Mouse (Mus musculus) erythroblast, embryonic 14.5 days (primary cell): ENCODE measurements around the gene Kcnc2. TPM values are rescaled to one million over a fixed set of nuclear protein-coding genes. Genes with fewer than 3 reads are reported as not detected.

Experiments
- H3K27me3 ChIP-seq: 2 replicates; pipeline ENCODE4 v1.6.1; 2012; ENCODE audit warnings: inconsistent platforms; ENCODE audit not compliant: control insufficient read depth
- H3K36me3 ChIP-seq: 2 replicates; pipeline ENCODE4 v1.6.1; 2012; ENCODE audit warnings: mild to moderate bottlenecking, inconsistent platforms; ENCODE audit not compliant: control insufficient read depth
- H3K4me1 ChIP-seq: 2 replicates; pipeline ENCODE4 v1.6.1; 2012; ENCODE audit warnings: inconsistent platforms; ENCODE audit not compliant: control insufficient read depth
- H3K4me3 ChIP-seq: replicated peaks from 2 replicates; pipeline ENCODE3; 2012; ENCODE audit warnings: moderate library complexity, mild to moderate bottlenecking, inconsistent platforms
- H3K9me3 ChIP-seq: 2 replicates; pipeline ENCODE4 v1.6.1; 2012; ENCODE audit warnings: low read length, inconsistent platforms, mixed read lengths; ENCODE audit not compliant: control insufficient read depth
- GATA1 ChIP-seq: IDR thresholded peaks from 2 replicates; pipeline ENCODE4 v1.6.1; 2012; ENCODE audit warnings: low read length, inconsistent platforms, mixed read lengths
- TAL1 ChIP-seq: IDR thresholded peaks from 3 replicates; pipeline ENCODE4 v1.6.1; 2012; ENCODE audit warnings: low read length, inconsistent platforms, mixed read lengths
- polyA plus RNA-seq: library from polyadenylated mRNA; stranded (reverse); fragments of >175 nt; gene quantifications from 2 replicates; pipeline ENCODE4 v1.2.3, GENCODE M21; 2012

The Kcnc2 gene
- polyA plus RNA-seq, 1 experiment = 0.01 TPM

DNA sequence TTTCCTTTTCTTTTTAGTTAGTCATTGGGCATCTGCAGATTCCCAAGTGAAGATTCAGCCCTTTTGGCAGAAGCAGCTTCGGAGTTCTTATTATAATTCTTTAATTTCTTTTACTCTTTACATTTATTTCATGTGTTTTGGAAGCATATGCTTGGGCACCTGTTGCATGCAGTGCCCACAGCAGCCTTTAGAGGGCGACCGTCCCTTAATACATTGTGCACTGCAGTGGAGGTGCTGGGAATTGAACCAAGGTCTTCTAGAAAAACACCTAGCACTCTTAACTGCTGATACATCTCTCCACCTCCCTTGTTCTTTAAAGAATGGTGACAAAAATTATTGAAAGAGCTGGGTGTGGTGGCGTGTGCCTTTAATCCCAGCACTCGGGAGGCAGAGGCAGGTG, 180.0 kb downstream of the Kcnc2 start:
- Histone ChIP-seq H3K4me1 (no peaks in the 10 kb centered on the region), H3K4me3 (no peak overlapping the region)
- TF ChIP-seq TAL1 (no peak), GATA1 (no peak)

DNA sequence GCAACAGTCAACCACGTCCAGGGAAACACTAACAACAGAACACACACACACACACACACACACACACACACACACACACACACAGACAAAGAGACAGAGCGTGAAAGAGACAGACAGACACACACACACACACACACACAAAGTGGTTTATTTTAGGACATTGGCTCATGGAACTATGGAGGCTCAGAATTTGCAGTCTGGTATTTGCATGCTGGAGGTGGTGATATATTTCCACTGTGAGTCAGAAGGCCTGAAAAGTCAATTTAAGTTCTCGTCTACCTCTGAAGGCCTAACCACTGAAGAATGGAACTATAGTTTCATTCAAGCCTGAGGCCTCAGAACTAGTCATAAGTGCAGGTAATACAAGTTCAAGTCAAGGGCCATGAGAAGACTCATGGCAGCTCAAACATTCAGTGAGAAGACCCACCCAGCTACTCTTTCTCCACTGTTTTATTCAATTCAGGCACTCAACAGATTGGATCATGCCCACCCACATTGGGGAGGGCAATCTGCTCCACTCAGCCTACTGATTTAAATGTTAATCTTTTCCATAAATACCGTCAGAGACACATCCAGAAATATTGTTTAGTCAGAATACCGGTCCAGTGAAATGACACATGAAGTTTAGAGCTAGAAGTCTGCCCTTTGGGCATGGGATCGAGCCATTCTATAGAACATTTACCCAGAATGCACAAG, 197.9 kb downstream of the Kcnc2 start:
- H3K27me3 ChIP-seq = no peaks in the 10 kb centered on the region
- H3K36me3 ChIP-seq = no peaks in the 10 kb centered on the region
- H3K4me3 ChIP-seq = no peak overlapping the region
- H3K4me1 ChIP-seq = no peaks in the 10 kb centered on the region
- H3K9me3 ChIP-seq = peaks cover 15% of the 10 kb centered on the region
- TF ChIP-seq GATA1 (no peak), TAL1 (no peak)

More for the DNA sequence above, 180.0 kb downstream of the Kcnc2 start:
- H3K36me3 ChIP-seq = no peaks in the 10 kb centered on the region
- H3K27me3 ChIP-seq = no peaks in the 10 kb centered on the region
- peaks cover 14% of the 10 kb centered on the region for H3K9me3 ChIP-seq

DNA sequence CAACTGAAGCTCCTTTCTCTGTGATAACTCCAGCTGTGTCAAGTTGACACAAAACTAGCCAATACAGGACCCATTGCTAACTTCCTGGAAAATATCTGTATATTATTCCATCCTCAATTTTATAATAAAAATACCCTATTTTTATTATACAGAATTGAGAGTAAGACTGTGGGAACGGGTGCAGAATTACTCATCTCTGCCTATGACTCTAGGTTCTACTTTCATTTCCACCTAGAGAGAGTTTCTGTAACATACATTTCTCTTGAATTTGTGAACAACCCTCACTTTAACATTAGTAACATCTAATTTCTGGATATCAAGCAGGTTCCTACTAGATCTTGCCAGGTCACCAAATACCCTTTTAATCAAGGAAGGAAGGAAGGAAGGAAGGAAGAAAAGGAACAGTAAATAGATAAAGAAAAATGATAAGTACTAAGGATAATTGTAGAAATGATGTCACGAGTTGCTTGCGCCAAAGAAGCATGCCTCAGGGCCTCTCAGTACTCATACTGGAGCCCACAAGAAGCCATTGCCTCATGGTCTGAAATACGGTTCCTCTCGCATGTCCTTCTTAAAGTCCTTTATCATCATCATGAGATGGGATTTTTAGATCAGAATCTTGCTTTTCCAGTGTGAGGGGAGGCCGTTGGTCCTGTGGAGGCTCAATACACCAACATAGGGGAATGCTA, 203.3 kb downstream of the Kcnc2 start:
- H3K4me3 ChIP-seq = no peak overlapping the region
- no peaks in the 10 kb centered on the region for H3K36me3 ChIP-seq
- peaks cover 10% of the 10 kb centered on the region for H3K9me3 ChIP-seq
- no peaks in the 10 kb centered on the region for H3K4me1 ChIP-seq
- no peaks in the 10 kb centered on the region for H3K27me3 ChIP-seq
- TF ChIP-seq GATA1 (no peak), TAL1 (no peak)

DNA sequence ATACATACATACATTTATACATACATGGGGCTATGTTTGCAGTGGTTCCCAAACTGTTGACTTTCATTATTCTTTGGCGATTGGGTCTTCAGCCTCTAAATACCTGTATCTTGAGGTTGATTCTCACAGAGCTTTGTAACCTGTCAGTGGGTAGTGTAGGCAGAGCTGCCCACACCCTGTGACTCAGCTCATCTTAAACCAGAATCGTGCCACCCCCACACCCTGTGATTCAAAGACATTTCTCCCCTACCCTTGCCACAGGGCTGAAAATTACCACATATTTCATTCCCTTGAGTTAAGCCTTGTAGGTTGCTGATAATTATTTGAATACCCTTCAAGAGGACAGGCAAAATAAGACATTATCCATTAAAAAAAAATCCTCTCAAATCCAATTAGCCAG, 210.5 kb downstream of the Kcnc2 start:
- H3K4me3 ChIP-seq = no peak overlapping the region
- peaks cover 5% of the 10 kb centered on the region; the same call in 1 of the 2 replicates for H3K9me3 ChIP-seq
- no peaks in the 10 kb centered on the region for H3K4me1 ChIP-seq
- H3K36me3 ChIP-seq = no peaks in the 10 kb centered on the region
- H3K27me3 ChIP-seq = no peaks in the 10 kb centered on the region
- no peak for TF ChIP-seq TAL1
- no peak for TF ChIP-seq GATA1

DNA sequence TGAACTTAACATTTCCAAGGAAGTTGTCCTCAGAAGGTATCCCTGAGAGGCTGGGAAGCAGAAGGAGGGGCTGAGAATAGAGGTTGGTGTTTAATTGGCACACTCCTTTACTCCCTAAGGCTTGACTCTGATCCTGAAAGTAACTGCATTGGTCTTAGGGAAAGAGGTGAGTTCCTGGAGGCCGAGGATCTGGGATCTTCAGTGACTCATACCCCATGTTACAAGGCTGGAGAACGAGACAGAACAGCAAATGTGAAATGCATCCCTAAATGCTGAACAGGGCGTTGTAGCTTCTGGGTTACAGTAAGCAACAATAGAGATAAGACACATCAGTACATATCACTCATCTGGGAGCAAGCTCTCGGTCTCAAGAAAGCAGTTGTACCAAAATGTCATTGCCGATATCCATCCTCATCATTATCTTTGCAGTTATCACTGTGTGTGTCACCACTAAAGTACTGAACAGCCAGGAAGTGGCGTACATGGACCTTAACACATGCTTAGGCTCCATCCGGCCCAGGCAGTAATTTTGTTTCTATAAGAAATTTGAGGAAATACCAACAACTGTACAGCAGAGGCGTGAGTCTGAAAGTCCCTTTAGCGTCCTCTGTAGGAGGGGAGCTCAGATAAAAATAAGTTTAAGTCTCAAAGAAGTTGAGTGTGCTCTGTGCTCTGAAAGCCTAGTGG, 211.1 kb downstream of the Kcnc2 start:
- no peaks in the 10 kb centered on the region for H3K27me3 ChIP-seq
- H3K9me3 ChIP-seq = peaks cover 5% of the 10 kb centered on the region; the same call in 1 of the 2 replicates
- H3K4me1 ChIP-seq = no peaks in the 10 kb centered on the region
- no peaks in the 10 kb centered on the region for H3K36me3 ChIP-seq
- TF ChIP-seq GATA1 (no peak), TAL1 (no peak)
- no peak overlapping the region for H3K4me3 ChIP-seq

DNA sequence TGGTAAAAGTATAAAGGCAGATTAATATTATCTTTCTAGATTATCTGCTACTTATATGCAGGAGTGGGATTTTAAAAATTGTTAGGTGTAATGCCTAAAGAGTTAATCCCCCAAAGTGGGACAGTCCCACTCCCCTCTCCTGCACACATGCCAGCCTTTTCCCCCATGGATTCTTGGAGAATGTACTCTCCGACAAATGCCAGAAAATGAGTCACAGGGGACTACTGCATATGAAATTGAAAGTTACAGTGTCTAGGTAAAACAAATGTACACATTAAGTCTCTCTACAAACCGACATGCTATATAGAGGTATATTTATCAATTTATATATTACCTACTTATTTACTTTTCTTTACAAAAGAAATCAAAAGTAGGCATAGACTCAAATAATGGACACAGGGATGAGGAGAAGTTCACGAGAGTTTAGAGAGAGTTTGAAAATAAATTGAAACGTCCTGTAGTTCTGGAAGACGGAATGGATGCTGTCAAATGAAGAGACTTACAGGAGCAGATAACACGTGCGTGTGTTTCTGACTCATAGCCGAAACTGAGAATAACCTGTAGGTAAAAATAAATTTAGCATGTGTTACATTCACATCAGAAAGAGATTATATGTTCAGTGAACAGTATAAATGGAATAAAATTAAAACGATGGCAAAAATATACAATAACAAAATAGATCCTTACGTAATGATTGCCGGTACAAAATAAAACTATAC, 213.6 kb downstream of the Kcnc2 start:
- Histone ChIP-seq H3K4me3 (no peak overlapping the region), H3K9me3 (peaks cover 5% of the 10 kb centered on the region; the same call in 1 of the 2 replicates), H3K27me3 (no peaks in the 10 kb centered on the region), H3K4me1 (no peaks in the 10 kb centered on the region), H3K36me3 (no peaks in the 10 kb centered on the region)
- TF ChIP-seq TAL1 (no peak), GATA1 (no peak)

DNA sequence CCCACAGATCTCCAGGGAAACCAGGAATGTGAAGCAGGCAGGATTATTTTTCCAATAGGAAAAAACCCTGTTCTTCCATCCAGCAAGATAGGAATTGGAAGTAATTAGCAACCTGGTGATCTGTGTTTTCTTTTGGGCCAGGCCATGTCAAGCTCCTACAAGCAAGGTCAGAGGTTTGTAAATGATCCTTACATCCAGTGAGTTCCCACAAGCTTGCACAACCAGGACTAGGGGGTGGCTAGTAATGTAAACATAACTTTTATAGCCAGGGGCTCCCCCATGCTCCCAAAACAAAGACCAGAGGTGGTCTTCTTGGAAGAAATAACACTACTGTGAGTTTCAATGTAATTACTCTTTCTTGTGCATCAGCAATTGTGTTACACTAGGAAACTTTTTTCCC, 214.9 kb downstream of the Kcnc2 start:
- H3K4me3 ChIP-seq = no peak overlapping the region
- no peaks in the 10 kb centered on the region for H3K27me3 ChIP-seq
- no peak for TF ChIP-seq GATA1
- no peaks in the 10 kb centered on the region for H3K4me1 ChIP-seq
- H3K9me3 ChIP-seq = peaks cover 5% of the 10 kb centered on the region; the same call in 1 of the 2 replicates
- H3K36me3 ChIP-seq = no peaks in the 10 kb centered on the region

DNA sequence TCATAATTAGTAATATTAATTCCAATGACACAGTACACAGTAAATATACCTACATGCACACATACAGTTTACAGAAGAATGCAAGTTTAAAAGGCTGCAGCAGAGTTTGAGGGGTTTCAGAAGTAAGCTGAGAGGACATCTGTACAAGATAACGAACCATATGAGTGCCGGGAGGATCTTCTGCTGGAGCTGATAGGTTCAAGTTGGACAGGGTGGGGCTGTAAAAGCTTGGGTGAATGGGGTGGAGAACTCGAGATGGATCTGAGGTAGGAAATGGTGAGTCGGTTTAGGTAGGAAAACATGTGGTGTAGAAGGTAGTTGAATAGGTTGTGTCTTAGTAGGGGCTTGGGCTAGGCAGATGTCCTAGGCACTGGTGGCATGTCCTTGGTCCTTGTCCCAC, 217.8 kb downstream of the Kcnc2 start:
- TF ChIP-seq TAL1 (no peak), GATA1 (no peak)
- Histone ChIP-seq H3K4me3 (no peak overlapping the region), H3K36me3 (no peaks in the 10 kb centered on the region), H3K9me3 (peaks cover 5% of the 10 kb centered on the region; the same call in 1 of the 2 replicates), H3K4me1 (no peaks in the 10 kb centered on the region), H3K27me3 (no peaks in the 10 kb centered on the region)

Other genes with a start within 250 kb of the Kcnc2 start
- not detected in 2 replicates for gene Glipr1l1, start 210.9 kb upstream of the Kcnc2 start, polyA plus RNA-seq
- not detected in 2 replicates for gene Glipr1l2, start 187.8 kb upstream of the Kcnc2 start, polyA plus RNA-seq
- not detected in 2 replicates for gene Glipr1l3, start 110.8 kb upstream of the Kcnc2 start, polyA plus RNA-seq
- not detected in 2 replicates for gene Caps2, start 107.5 kb upstream of the Kcnc2 start, polyA plus RNA-seq